In the genomic region with DNA sequence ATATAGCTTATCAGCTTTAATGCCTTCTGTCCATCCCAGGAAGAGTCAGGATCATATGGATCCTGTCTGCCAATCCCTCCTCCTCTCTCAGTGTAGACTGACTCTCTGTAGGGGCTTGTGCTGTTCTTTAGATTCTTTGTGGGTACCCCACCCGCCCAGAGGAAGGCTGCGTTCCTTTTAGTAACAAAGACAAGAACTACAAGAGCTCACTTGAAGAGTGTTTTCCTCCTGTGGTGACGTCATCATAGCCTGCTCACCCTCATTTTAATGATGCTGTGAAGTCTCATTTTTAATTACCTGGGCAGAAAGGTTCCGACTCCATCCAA, we compare ENCODE assay signal across 16 mouse cellular contexts. TPM values are rescaled to one million over a fixed set of nuclear protein-coding genes. Genes with fewer than 3 reads are reported as not detected.
DNase-seq lines count a peak whose midpoint lies in the region; ATAC-seq lines count a peak whose summit lies in the region.
"Had no signal": no experiment of that assay in that cellular context is flagged by ENCODE, and none has a peak within 500 bp of the region (broad histone marks: within the 10 kb centered on the region; RNA-seq: fewer than 3 reads in every experiment).

No protein-coding gene starts in this region.

- H3K36me3 ChIP-seq in heart, embryonic 12.5 days = no peaks in the 10 kb centered on the region
- H3K36me3 ChIP-seq in intestine, embryonic 15.5 days = no peaks in the 10 kb centered on the region
- no peaks in the 10 kb centered on the region for H3K36me3 ChIP-seq in intestine, embryonic 16.5 days (ENCODE audit: control insufficient read depth, insufficient read depth, low read length)
- no peaks in the 10 kb centered on the region for H3K36me3 ChIP-seq in forebrain, embryonic 12.5 days (replicated peaks)
- H3K36me3 ChIP-seq: embryonic facial prominence, embryonic 10.5 days; limb, embryonic 12.5 days; liver, embryonic 12.5 days had no signal

- no peak for DNase-seq in heart, adult 11 months
- DNase-seq in induced T-regulatory cell, adult 2 months (ENCODE audit: low read depth) = peak; percentile 47
- no peak for DNase-seq in cerebellum, postnatal 10 days
- DNase-seq: adrenal gland, adult 2 months; B cell, adult 2 months; cerebellum, adult 2 months; kidney, adult 11 months; lung, adult 2 months; lung, postnatal 4 days had no signal

- peaks cover 41% of the 10 kb centered on the region for H3K4me1 ChIP-seq in heart, embryonic 12.5 days (replicated peaks)
- H3K4me1 ChIP-seq in intestine, embryonic 15.5 days (replicated peaks) = no peaks in the 10 kb centered on the region
- H3K4me1 ChIP-seq in intestine, embryonic 16.5 days (ENCODE audit: control insufficient read depth, insufficient read depth, low read length) = peaks cover 9% of the 10 kb centered on the region; the same call in 1 of the 2 replicates
- H3K4me1 ChIP-seq in forebrain, embryonic 12.5 days = peaks cover 27% of the 10 kb centered on the region

- no peak for ATAC-seq in heart, embryonic 12.5 days (ENCODE audit: insufficient number of reproducible peaks, low FRiP score)
- no peak for ATAC-seq in intestine, embryonic 15.5 days
- no peak for ATAC-seq in intestine, embryonic 16.5 days
- ATAC-seq in forebrain, embryonic 12.5 days (ENCODE audit: low FRiP score) = peak; percentile 57; the same call in 1 of the 2 replicates
- ATAC-seq: liver, embryonic 12.5 days had no signal

- peak overlapping the region; percentile 81 for H3K27ac ChIP-seq in heart, embryonic 12.5 days (ENCODE audit: poor library complexity, severe bottlenecking)
- H3K27ac ChIP-seq in intestine, embryonic 15.5 days = no peak overlapping the region
- H3K27ac ChIP-seq in intestine, embryonic 16.5 days (ENCODE audit: low read length) = no peak overlapping the region
- H3K27ac ChIP-seq in forebrain, embryonic 12.5 days = peak overlapping the region; percentile 62
- H3K27ac ChIP-seq: embryonic facial prominence, embryonic 10.5 days; limb, embryonic 12.5 days; liver, embryonic 12.5 days had no signal

- no peak overlapping the region for H3K9ac ChIP-seq in heart, embryonic 12.5 days
- H3K9ac ChIP-seq in intestine, embryonic 15.5 days = no peak overlapping the region
- H3K9ac ChIP-seq in intestine, embryonic 16.5 days (ENCODE audit: low read depth, low read length) = no peak overlapping the region
- H3K9ac ChIP-seq in forebrain, embryonic 12.5 days = no peak overlapping the region
- H3K9ac ChIP-seq: limb, embryonic 12.5 days; liver, embryonic 12.5 days had no signal

- 0 out of 2 replicates have a peak, but pooled peaks cover 5% of the 10 kb centered on the region for H3K27me3 ChIP-seq in heart, embryonic 12.5 days (replicated peaks)
- H3K27me3 ChIP-seq in intestine, embryonic 15.5 days (replicated peaks) = no peaks in the 10 kb centered on the region
- H3K27me3 ChIP-seq in intestine, embryonic 16.5 days (replicated peaks; ENCODE audit: control insufficient read depth, insufficient read depth, low read length) = no peaks in the 10 kb centered on the region
- peaks cover 31% of the 10 kb centered on the region for H3K27me3 ChIP-seq in forebrain, embryonic 12.5 days

- no peak overlapping the region for H3K4me2 ChIP-seq in heart, embryonic 12.5 days
- H3K4me2 ChIP-seq in intestine, embryonic 15.5 days (replicated peaks) = 0 out of 2 replicates have a peak overlapping the region, but pooled peaks have one; percentile 20
- H3K4me2 ChIP-seq in intestine, embryonic 16.5 days (ENCODE audit: low read depth, low read length) = no peak overlapping the region
- H3K4me2 ChIP-seq in forebrain, embryonic 12.5 days = no peak overlapping the region; the same call in 1 of the 2 replicates
- H3K4me2 ChIP-seq: limb, embryonic 12.5 days; liver, embryonic 12.5 days had no signal

- no peak overlapping the region for H3K4me3 ChIP-seq in heart, embryonic 12.5 days
- H3K4me3 ChIP-seq in intestine, embryonic 15.5 days (replicated peaks) = no peak overlapping the region
- H3K4me3 ChIP-seq in intestine, embryonic 16.5 days (ENCODE audit: low read length) = no peak overlapping the region
- H3K4me3 ChIP-seq in forebrain, embryonic 12.5 days (replicated peaks) = no peak overlapping the region
- H3K4me3 ChIP-seq: embryonic facial prominence, embryonic 10.5 days; limb, embryonic 12.5 days; liver, embryonic 12.5 days had no signal

- no peaks in the 10 kb centered on the region for H3K9me3 ChIP-seq in heart, embryonic 12.5 days (replicated peaks)
- H3K9me3 ChIP-seq in intestine, embryonic 15.5 days = no peaks in the 10 kb centered on the region
- no peaks in the 10 kb centered on the region for H3K9me3 ChIP-seq in intestine, embryonic 16.5 days (ENCODE audit: control insufficient read depth, low read length)
- no peaks in the 10 kb centered on the region for H3K9me3 ChIP-seq in forebrain, embryonic 12.5 days
- H3K9me3 ChIP-seq: embryonic facial prominence, embryonic 10.5 days; limb, embryonic 12.5 days; liver, embryonic 12.5 days had no signal

- 49% methylated on average over 4 of the region's 4 CpGs for WGBS in heart, embryonic 12.5 days
- WGBS in intestine, embryonic 15.5 days = 75% methylated on average over 4 of the region's 4 CpGs
- WGBS in intestine, embryonic 16.5 days = 61% methylated on average over 4 of the region's 4 CpGs
- 11% methylated on average over 4 of the region's 4 CpGs for WGBS in forebrain, embryonic 12.5 days

RNA-seq across cellular contexts. Expression of gene Mrpl36, which starts 22.3 kb away (rescaled TPM):
- 155 and 157 TPM in 2 replicates for polyA plus RNA-seq in heart, embryonic 12.5 days (2016; fragmentation: Nextera tagmentation; extraction: Ambion mirVana)
- polyA plus RNA-seq in intestine, embryonic 15.5 days (2015; fragmentation: Nextera tagmentation; extraction: Ambion mirVana) = 159 and 160 TPM in 2 replicates
- 152 and 158 TPM in 2 replicates for polyA plus RNA-seq in intestine, embryonic 16.5 days (2015; fragmentation: Nextera tagmentation; extraction: Ambion mirVana)
- 110 and 115 TPM in 2 replicates for polyA plus RNA-seq in forebrain, embryonic 12.5 days (2016; fragmentation: Nextera tagmentation; extraction: Ambion mirVana)

RNA-seq across cellular contexts. Expression of gene Ndufs6, which starts 22.3 kb away (rescaled TPM):
- 565 and 582 TPM in 2 replicates for polyA plus RNA-seq in heart, embryonic 12.5 days (2016; fragmentation: Nextera tagmentation; extraction: Ambion mirVana)
- 464 and 509 TPM in 2 replicates for polyA plus RNA-seq in intestine, embryonic 15.5 days (2015; fragmentation: Nextera tagmentation; extraction: Ambion mirVana)
- polyA plus RNA-seq in intestine, embryonic 16.5 days (2015; fragmentation: Nextera tagmentation; extraction: Ambion mirVana) = 516 and 539 TPM in 2 replicates
- polyA plus RNA-seq in forebrain, embryonic 12.5 days (2016; fragmentation: Nextera tagmentation; extraction: Ambion mirVana) = 302 and 309 TPM in 2 replicates

RNA-seq across cellular contexts. Expression of gene Irx4, which starts 45.8 kb away (rescaled TPM):
- polyA plus RNA-seq in heart, embryonic 12.5 days (2016; fragmentation: Nextera tagmentation; extraction: Ambion mirVana) = 62.4 and 65.9 TPM in 2 replicates
- 0.26 and 0.47 TPM in 2 replicates for polyA plus RNA-seq in intestine, embryonic 15.5 days (2015; fragmentation: Nextera tagmentation; extraction: Ambion mirVana)
- 0.42 and 0.44 TPM in 2 replicates for polyA plus RNA-seq in intestine, embryonic 16.5 days (2015; fragmentation: Nextera tagmentation; extraction: Ambion mirVana)
- 0.53 and 1.0 TPM in 2 replicates for polyA plus RNA-seq in forebrain, embryonic 12.5 days (2016; fragmentation: Nextera tagmentation; extraction: Ambion mirVana)
- polyA plus RNA-seq: adrenal gland, adult 2 months; lung, adult 2 months had no signal

Comparison
In these comparisons a context has a peak if more than half of its experiments do, and no peak if none do; other contexts are left out.
1. H3K27ac ChIP-seq: peak in heart, embryonic 12.5 days (single experiment) and forebrain, embryonic 12.5 days (single experiment); none in intestine, embryonic 15.5 days (single experiment) and intestine, embryonic 16.5 days (single experiment).
2. RNA of gene Irx4, which starts 45.8 kb away (polyA plus RNA-seq): 62.4 to 65.9 TPM in heart, embryonic 12.5 days; 0.53 to 1.0 TPM in forebrain, embryonic 12.5 days, 0.42 to 0.44 TPM in intestine, embryonic 16.5 days and 0.26 to 0.47 TPM in intestine, embryonic 15.5 days; every median in the first group is over 10 times any median in the second.